Mouse (Mus musculus) midbrain, embryonic 13.5 days (tissue): ENCODE data around the gene Kif26b. TPM values are rescaled to one million over a fixed set of nuclear protein-coding genes. Genes with fewer than 3 reads are reported as not detected.

Experiments used
- ATAC-seq: fragments of 200-750 bp; cut with Nextera tagmentation; 2 replicates; pipeline ENCODE4 v1.8.0; 2017; ENCODE audit warnings: mild to moderate bottlenecking, moderate TSS enrichment, moderate library complexity
- H3K27ac ChIP-seq: fragments of 300-500 bp; sonication (generic); 2 replicates; pipeline ENCODE4 v1.5.1; 2015; ENCODE audit warnings: inconsistent platforms, mild to moderate bottlenecking, moderate library complexity
- H3K27me3 ChIP-seq: fragments of 300-500 bp; sonication (generic); 2 replicates; pipeline ENCODE4 v1.6.1; 2015; ENCODE audit warnings: mild to moderate bottlenecking, inconsistent platforms
- H3K36me3 ChIP-seq: fragments of 300-500 bp; sonication (generic); 2 replicates; pipeline ENCODE4 v1.6.1; 2015; ENCODE audit warnings: mild to moderate bottlenecking, inconsistent platforms
- H3K4me1 ChIP-seq: fragments of 300-500 bp; sonication (generic); replicated peaks from 2 replicates; pipeline ENCODE4 v1.6.1; 2015; ENCODE audit warnings: inconsistent platforms
- H3K4me2 ChIP-seq: fragments of 300-500 bp; sonication (generic); replicated peaks from 2 replicates; pipeline ENCODE4 v1.6.1; 2015; ENCODE audit warnings: moderate library complexity, mild to moderate bottlenecking, inconsistent platforms
- H3K4me3 ChIP-seq: fragments of 300-500 bp; sonication (generic); replicated peaks from 2 replicates; pipeline ENCODE4 v1.5.1; 2015; ENCODE audit warnings: mild to moderate bottlenecking, inconsistent platforms
- H3K9ac ChIP-seq: fragments of 300-500 bp; sonication (generic); replicated peaks from 2 replicates; pipeline ENCODE4 v1.6.1; 2015; ENCODE audit warnings: mild to moderate bottlenecking, inconsistent platforms
- H3K9me3 ChIP-seq: fragments of 300-500 bp; sonication (generic); 2 replicates; pipeline ENCODE4 v1.6.1; 2016; ENCODE audit warnings: mild to moderate bottlenecking, inconsistent platforms
- WGBS: fragments of 180-500 bp; shearing (Covaris S2); methylation state at CpG from one replicate; pipeline ENCODE4 v1.1.7; 2015; 5-methylcytosine and 5-hydroxymethylcytosine counted together
- polyA plus RNA-seq: library from polyadenylated mRNA; unstranded; fragments of >200 nt; fragmentation: Nextera tagmentation; extraction: Ambion mirVana; gene quantifications from 2 replicates; pipeline ENCODE4 v1.2.1, GENCODE M21; 2015

The Kif26b gene
- polyA plus RNA-seq, 1 experiment from 2014 or later: 5.7 TPM

GRCm38 (mm10) chr1:178708356-178708755 lies 179.4 kb downstream of the Kif26b start:
- Histone ChIP-seq H3K9me3 (no peaks in the 10 kb centered on the region), H3K4me2 (no peak overlapping the region), H3K9ac (no peak overlapping the region), H3K4me1 (no peaks in the 10 kb centered on the region), H3K27me3 (no peaks in the 10 kb centered on the region), H3K36me3 (no peaks in the 10 kb centered on the region), H3K4me3 (no peak overlapping the region), H3K27ac (no peak overlapping the region)
- WGBS: 89% methylated on average over 1 of the region's 1 CpGs
- no peak for ATAC-seq

DNA sequence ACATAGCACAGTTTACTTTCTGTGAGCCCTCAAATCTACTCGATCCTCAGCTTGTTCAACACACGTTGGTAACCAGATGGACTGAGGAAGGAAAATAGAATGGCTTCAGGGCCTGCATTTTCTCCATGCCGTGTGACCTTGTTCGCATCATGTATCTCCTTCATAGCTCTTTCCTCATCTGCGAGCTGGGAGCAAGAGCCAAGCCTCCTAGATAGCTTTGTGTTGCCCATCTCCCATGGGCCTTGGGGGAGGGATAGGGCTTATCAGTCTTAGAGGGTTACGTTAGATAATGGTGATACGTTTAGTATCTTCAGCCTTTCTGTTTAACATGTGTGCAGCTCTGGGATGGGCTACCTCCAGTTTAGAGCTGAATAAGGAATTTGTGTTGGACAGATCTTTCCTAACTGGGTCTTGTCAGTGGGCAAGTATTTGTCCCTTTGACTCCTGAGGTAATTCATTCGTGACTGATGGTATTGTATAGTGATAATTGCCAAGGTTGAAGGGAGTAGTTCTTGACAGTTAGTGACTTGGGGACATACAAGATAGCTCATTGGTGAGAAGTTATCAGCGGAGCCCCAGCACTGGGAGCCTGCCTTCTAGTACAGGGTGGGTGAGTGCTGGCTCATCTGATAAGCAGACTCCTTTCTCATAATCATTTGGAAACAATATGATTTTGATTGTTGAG lies 183.4 kb downstream of the Kif26b start:
- H3K9ac ChIP-seq: no peak overlapping the region
- no peak overlapping the region for H3K27ac ChIP-seq
- no peaks in the 10 kb centered on the region; the same call in 1 of the 2 replicates for H3K27me3 ChIP-seq
- H3K36me3 ChIP-seq: no peaks in the 10 kb centered on the region
- H3K9me3 ChIP-seq: no peaks in the 10 kb centered on the region
- H3K4me3 ChIP-seq: no peak overlapping the region
- H3K4me1 ChIP-seq: no peaks in the 10 kb centered on the region
- ATAC-seq: no peak
- WGBS: 85% methylated on average over 9 of the region's 9 CpGs
- no peak overlapping the region for H3K4me2 ChIP-seq

- H3K9me3 ChIP-seq: no peaks in the 10 kb centered on the region
- 94% methylated on average over 5 of the region's 5 CpGs for WGBS
Measured at GRCm38 (mm10) chr1:178714209-178714608, 185.3 kb downstream of the Kif26b start.

DNA sequence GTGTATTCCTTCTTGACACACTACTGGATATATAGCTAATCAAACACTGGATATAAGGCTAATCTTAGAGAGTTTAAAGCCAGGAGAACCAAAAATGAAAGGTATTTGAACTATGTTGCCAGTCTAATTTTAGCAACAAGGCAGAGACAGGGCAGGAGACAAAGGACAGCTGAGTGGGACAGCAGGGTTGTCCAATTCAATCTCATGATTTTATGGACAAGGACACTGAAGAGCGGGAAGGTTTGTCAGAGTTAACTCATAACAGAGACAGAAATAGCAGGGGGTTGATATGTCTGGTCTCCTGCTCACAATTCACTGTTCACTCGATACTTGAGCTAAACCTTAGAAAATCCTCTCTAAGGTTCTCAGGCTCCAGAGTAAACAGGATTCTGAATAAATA lies 187.5 kb downstream of the Kif26b start:
- H3K4me3 ChIP-seq: no peak overlapping the region
- H3K9me3 ChIP-seq: no peaks in the 10 kb centered on the region
- H3K4me2 ChIP-seq: no peak overlapping the region
- 85% methylated on average over 2 of the region's 2 CpGs for WGBS
- no peak overlapping the region for H3K9ac ChIP-seq
- no peak overlapping the region for H3K27ac ChIP-seq
- no peaks in the 10 kb centered on the region; the same call in 1 of the 2 replicates for H3K27me3 ChIP-seq
- ATAC-seq: no peak
- 0 out of 2 replicates have a peak, but pooled peaks cover 3% of the 10 kb centered on the region for H3K4me1 ChIP-seq
- H3K36me3 ChIP-seq: no peaks in the 10 kb centered on the region

More at GRCm38 (mm10) chr1:178714209-178714608, 185.3 kb downstream of the Kif26b start:
- H3K27ac ChIP-seq: no peak overlapping the region
- no peak overlapping the region for H3K4me3 ChIP-seq
- no peak overlapping the region for H3K9ac ChIP-seq
- H3K27me3 ChIP-seq: no peaks in the 10 kb centered on the region; the same call in 1 of the 2 replicates
- H3K4me2 ChIP-seq: no peak overlapping the region
- no peak for ATAC-seq
- no peaks in the 10 kb centered on the region for H3K36me3 ChIP-seq
- H3K4me1 ChIP-seq: no peaks in the 10 kb centered on the region

DNA sequence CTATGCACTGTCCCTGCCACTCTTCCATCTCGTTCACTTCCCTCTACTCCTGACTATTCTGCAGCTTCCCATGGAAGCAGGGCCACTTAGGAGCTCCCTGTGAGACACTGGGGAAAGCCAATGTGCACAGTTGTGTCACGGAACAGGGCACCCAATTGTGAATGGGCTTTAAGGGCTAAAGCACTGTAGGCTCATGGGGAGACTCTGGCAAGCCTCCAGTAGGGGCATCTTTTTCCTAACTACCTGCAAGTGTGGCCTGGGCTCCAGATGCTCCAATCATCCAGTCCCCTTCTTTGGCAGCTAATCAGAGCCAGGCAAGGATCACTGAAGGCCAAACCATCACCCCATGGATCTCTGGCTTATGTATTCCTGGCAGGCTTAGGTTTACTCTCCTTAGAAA lies 191.9 kb downstream of the Kif26b start:
- H3K27me3 ChIP-seq: no peaks in the 10 kb centered on the region; the same call in 1 of the 2 replicates
- 74% methylated on average over 2 of the region's 2 CpGs for WGBS

DNA sequence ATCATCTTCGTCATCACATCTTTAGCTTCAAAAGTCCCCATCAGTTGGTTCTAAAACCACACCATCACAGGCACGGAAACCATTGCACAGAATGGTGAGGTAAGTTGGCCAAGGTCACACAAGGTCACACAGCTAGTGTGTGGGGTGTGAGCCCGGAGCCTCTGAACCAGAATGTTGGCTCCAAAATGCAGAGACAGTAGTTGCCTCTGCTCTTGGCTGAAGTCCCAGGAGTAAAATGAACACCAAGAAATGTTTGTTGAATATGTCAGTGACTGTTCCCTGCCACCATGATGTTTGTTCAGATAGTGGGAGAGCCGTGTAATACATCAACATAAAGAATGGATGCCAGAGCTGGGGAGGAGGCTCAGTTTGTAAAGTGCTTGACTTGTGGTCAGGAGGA lies 193.9 kb downstream of the Kif26b start:
- H3K27ac ChIP-seq: no peak overlapping the region
- no peak overlapping the region for H3K4me2 ChIP-seq
- H3K36me3 ChIP-seq: no peaks in the 10 kb centered on the region
- no peak for ATAC-seq
- no peaks in the 10 kb centered on the region for H3K9me3 ChIP-seq
- no peak overlapping the region for H3K9ac ChIP-seq
- 0 out of 2 replicates have a peak, but pooled peaks cover 8% of the 10 kb centered on the region for H3K4me1 ChIP-seq
- WGBS: 95% methylated on average over 4 of the region's 4 CpGs
- H3K27me3 ChIP-seq: no peaks in the 10 kb centered on the region
- H3K4me3 ChIP-seq: no peak overlapping the region

More for the DNA sequence above, 191.9 kb downstream of the Kif26b start:
- Histone ChIP-seq H3K36me3 (no peaks in the 10 kb centered on the region), H3K9ac (no peak overlapping the region), H3K4me3 (no peak overlapping the region), H3K9me3 (no peaks in the 10 kb centered on the region), H3K4me2 (no peak overlapping the region), H3K4me1 (0 out of 2 replicates have a peak, but pooled peaks cover 8% of the 10 kb centered on the region), H3K27ac (no peak overlapping the region)
- no peak for ATAC-seq

DNA sequence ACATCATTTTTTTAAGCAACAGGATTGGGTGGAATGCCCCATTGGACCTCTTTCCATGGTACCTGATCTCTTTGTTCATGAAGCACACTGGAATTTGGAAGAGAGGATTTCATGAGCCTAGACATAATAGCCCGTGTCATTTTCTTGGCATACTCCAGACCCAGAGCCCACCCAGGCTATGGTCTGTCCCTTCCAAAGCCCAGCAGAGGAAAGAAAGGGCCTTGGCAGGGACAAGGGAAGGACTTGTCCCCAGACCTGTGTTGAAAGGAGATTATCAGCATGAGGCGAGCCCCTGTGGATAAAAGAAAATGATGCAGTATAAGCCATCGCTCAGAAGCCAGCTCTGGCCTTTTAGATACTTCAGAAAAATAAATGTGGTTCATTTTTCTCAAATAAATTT lies 196.6 kb downstream of the Kif26b start:
- ATAC-seq: no peak
- no peak overlapping the region for H3K9ac ChIP-seq
- H3K27me3 ChIP-seq: no peaks in the 10 kb centered on the region
- H3K9me3 ChIP-seq: no peaks in the 10 kb centered on the region
- no peaks in the 10 kb centered on the region for H3K36me3 ChIP-seq
- H3K4me2 ChIP-seq: no peak overlapping the region
- no peak overlapping the region for H3K27ac ChIP-seq
- H3K4me1 ChIP-seq: 0 out of 2 replicates have a peak, but pooled peaks cover 8% of the 10 kb centered on the region
- WGBS: 27% methylated on average over 3 of the region's 3 CpGs
- H3K4me3 ChIP-seq: no peak overlapping the region

DNA sequence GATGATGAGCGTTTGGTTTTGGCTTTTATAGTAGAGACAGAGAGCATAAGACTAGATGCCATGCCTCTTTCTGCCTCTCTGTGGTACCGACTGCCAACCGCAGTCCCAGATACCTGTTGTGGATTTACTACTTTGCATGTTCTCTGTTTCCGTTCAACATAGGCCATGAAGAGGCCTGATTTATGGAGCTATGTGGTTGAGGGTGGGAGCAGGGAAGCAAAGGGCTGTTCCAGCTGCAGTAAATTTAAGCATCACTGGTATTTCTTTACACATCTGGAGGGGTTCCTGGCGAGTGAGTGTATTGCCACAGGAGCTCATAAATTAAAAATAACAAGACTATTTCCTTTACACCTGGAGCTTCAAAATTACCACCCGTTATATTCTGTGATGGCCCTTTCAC lies 199.3 kb downstream of the Kif26b start:
- ATAC-seq: no peak
- Histone ChIP-seq H3K9me3 (no peaks in the 10 kb centered on the region), H3K4me1 (0 out of 2 replicates have a peak, but pooled peaks cover 5% of the 10 kb centered on the region), H3K9ac (no peak overlapping the region), H3K27me3 (peaks cover 3% of the 10 kb centered on the region; the same call in 1 of the 2 replicates), H3K36me3 (no peaks in the 10 kb centered on the region), H3K4me3 (no peak overlapping the region), H3K4me2 (no peak overlapping the region), H3K27ac (no peak overlapping the region)
- 93% methylated on average over 6 of the region's 6 CpGs for WGBS

DNA sequence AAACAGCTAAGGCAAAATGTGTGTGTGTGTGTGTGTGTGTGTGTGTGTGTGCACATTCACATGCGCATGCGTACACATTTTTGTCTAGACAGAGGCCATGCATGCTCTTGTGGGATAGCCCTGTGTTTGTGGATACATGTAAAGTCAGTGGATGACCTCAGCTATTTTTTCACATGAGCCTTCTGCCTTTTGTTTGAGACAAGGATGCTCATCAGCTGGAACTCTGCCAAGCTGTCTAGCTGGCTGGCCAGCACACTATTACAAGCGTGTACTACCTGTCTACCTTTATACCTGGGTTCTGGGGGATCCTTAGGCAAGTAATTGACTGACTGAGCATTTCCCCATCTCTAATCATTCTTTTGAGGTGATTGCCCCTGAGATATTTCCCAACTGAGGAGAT lies 201.3 kb downstream of the Kif26b start:
- Histone ChIP-seq H3K27me3 (peaks cover 12% of the 10 kb centered on the region; the same call in 1 of the 2 replicates), H3K9me3 (no peaks in the 10 kb centered on the region), H3K9ac (no peak overlapping the region), H3K4me2 (no peak overlapping the region), H3K27ac (no peak overlapping the region), H3K4me1 (0 out of 2 replicates have a peak, but pooled peaks cover 5% of the 10 kb centered on the region), H3K36me3 (no peaks in the 10 kb centered on the region), H3K4me3 (no peak overlapping the region)
- no peak for ATAC-seq
- WGBS: 95% methylated on average over 3 of the region's 3 CpGs

DNA sequence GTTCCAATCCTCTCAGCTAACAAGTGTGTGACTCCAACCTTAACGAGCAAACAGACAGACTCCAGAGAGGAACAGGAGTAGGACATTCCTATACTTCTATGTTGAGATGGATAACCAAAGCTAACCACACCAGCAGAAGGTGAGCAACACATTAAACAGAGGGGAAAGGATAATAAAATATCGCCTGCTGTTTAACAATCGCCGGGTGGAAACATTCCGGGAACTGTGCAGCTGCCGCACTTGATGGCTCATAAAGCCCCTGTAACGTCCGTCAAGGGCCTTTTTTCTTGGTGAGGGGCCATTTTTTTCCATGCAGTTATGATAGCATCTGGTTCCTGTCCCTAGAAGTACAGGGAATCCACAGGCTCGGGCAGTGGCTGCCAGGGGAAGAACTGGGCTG lies 204.1 kb downstream of the Kif26b start:
- no peak for ATAC-seq
- no peaks in the 10 kb centered on the region for H3K4me1 ChIP-seq
- no peaks in the 10 kb centered on the region for H3K9me3 ChIP-seq
- H3K27ac ChIP-seq: no peak overlapping the region
- 80% methylated on average over 9 of the region's 9 CpGs for WGBS
- no peaks in the 10 kb centered on the region for H3K36me3 ChIP-seq
- no peak overlapping the region for H3K4me2 ChIP-seq
- H3K9ac ChIP-seq: no peak overlapping the region
- peaks cover 27% of the 10 kb centered on the region for H3K27me3 ChIP-seq
- no peak overlapping the region for H3K4me3 ChIP-seq

DNA sequence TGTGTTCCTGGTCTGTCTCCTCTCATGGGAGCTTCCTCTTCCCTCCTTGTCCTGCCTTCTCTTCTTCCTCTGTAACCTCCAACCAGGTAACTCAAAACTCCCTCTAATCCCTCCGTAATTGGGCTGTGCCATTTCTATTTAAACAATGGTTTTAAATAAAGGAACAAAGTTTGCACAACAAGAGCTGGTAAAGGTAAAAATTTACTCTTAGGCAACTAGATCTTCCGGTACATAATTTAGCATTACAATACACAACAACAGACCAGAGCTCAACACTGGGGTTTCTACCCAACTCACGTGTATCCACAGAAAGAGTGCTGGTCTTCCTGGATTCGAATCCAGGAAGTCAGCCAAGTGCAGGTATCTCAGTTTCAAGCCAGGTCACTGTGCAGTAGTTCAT lies 205.7 kb downstream of the Kif26b start:
- no peak overlapping the region for H3K4me2 ChIP-seq
- H3K27ac ChIP-seq: no peak overlapping the region
- no peak overlapping the region for H3K4me3 ChIP-seq
- H3K9ac ChIP-seq: no peak overlapping the region
- no peaks in the 10 kb centered on the region for H3K36me3 ChIP-seq
- H3K27me3 ChIP-seq: peaks cover 34% of the 10 kb centered on the region
- ATAC-seq: no peak
- no peaks in the 10 kb centered on the region for H3K9me3 ChIP-seq
- WGBS: 76% methylated on average over 4 of the region's 4 CpGs
- no peaks in the 10 kb centered on the region for H3K4me1 ChIP-seq

DNA sequence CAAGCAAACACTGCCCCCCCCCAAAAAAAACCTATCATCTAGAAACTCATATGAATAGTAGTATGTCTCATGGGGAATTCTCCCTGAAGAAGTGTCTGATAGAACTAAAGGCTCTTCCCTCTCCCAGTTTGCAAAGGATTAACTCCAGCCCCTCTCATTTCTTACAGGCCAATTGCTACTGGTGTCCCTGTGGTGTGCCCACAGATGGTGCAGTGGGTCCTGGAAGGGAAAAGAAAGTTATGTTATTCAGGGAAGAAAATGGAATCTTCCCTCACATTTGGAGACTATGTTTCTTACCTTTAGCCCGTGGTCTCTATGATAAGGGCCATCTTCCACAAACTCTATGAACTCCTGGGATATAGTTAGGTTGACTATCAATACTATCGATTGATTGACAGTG lies 208.0 kb downstream of the Kif26b start:
- Histone ChIP-seq H3K36me3 (no peaks in the 10 kb centered on the region), H3K27me3 (peaks cover 35% of the 10 kb centered on the region), H3K27ac (no peak overlapping the region), H3K4me2 (no peak overlapping the region), H3K4me1 (no peaks in the 10 kb centered on the region), H3K9me3 (no peaks in the 10 kb centered on the region), H3K9ac (no peak overlapping the region), H3K4me3 (no peak overlapping the region)
- no peak for ATAC-seq
- WGBS: 98% methylated on average over 2 of the region's 2 CpGs

- Histone ChIP-seq H3K4me3 (no peak overlapping the region), H3K4me2 (no peak overlapping the region), H3K27me3 (peaks cover 21% of the 10 kb centered on the region), H3K27ac (no peak overlapping the region), H3K9ac (no peak overlapping the region), H3K9me3 (no peaks in the 10 kb centered on the region), H3K36me3 (no peaks in the 10 kb centered on the region), H3K4me1 (peaks cover 7% of the 10 kb centered on the region)
- ATAC-seq: no peak
- 87% methylated on average over 5 of the region's 5 CpGs for WGBS
Measured at GRCm38 (mm10) chr1:178743820-178744219, 214.9 kb downstream of the Kif26b start.
